Mouse (Mus musculus) frontal cortex, adult 2 months (tissue): ENCODE results near the gene Usp1. TPM values are rescaled to one million over a fixed set of nuclear protein-coding genes. Genes with fewer than 3 reads are reported as not detected.
"Not testable (repeated sequence)": the region's sequence is repeated elsewhere in the genome, so short reads cannot be mapped to it uniquely, and the experiment has no call there.

Experiments
- DNase-seq, 2 experiments: peaks; one replicate each; pipeline ENCODE4 v3.0.0; 2022; ENCODE audit warnings: low spot score in 1 of 2; ENCODE audit errors: extremely low spot score in 1 of 2
- polyA plus RNA-seq: library from polyadenylated mRNA; depleted of rRNA; stranded (reverse); fragments of >200 nt; gene quantifications from 2 replicates; pipeline ENCODE4 v1.2.3, GENCODE M21; 2012; rRNA removed

Gene Usp1
- polyA plus RNA-seq, 1 experiment: 15.1 TPM

- no peak for DNase-seq
Observed at GRCm38 (mm10) chr4:98978693-98979092, 55.1 kb downstream of the Usp1 start.

- not testable (repeated sequence) for DNase-seq
Observed at GRCm38 (mm10) chr4:98979976-98980375, 56.4 kb downstream of the Usp1 start.

GRCm38 (mm10) chr4:98984701-98985100 lies 61.1 kb downstream of the Usp1 start:
- no peak for DNase-seq

Other genes starting within 250 kb of the Usp1 start
- gene L1td1, start 197.1 kb upstream of the Usp1 start, polyA plus RNA-seq: 0.06 and 0.16 TPM in 2 replicates
- gene Kank4, start 106.3 kb upstream of the Usp1 start, polyA plus RNA-seq: 3.2 and 3.5 TPM in 2 replicates
- not detected in 2 replicates for gene I0C0044D17Rik, start 100.0 kb upstream of the Usp1 start, polyA plus RNA-seq
- gene Angptl3, start 107.1 kb downstream of the Usp1 start, polyA plus RNA-seq: 0.32 and 0.42 TPM in 2 replicates
- gene Dock7, start 197.1 kb downstream of the Usp1 start, polyA plus RNA-seq: 60.9 and 61.3 TPM in 2 replicates